ENCODE assay signal across 15 mouse cellular contexts in the genomic region with DNA sequence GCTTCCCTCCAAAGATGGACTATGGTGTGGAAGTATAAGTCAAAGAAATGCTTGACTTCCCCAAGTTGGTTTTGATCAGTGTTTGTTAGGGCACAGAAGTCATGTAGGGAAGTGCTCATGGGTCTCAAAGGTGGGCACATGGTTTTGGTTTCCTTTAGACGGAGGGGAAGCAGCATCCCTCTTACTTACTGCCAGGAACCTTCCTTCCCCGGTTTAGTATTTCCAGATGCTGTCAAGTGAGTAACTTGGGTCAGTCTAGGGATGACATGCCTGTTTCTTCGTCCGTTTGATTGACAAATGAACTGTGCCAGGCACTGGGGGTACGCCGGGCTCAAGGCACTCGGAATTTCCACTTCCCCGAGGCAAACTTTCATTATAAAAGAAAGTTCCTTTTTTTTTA.
"Had no signal": no experiment of that assay in that cellular context is flagged by ENCODE, and none has a peak within 500 bp of the region (broad histone marks: within the 10 kb centered on the region; RNA-seq: fewer than 3 reads in every experiment).

No protein-coding gene starts in this region.

- H3K27ac ChIP-seq: kidney, postnatal 0 days; liver, embryonic 13.5 days; lung, embryonic 15.5 days; midbrain, embryonic 10.5 days; neural tube, embryonic 15.5 days had no signal

- H3K9me3 ChIP-seq: liver, embryonic 13.5 days; lung, embryonic 15.5 days; midbrain, embryonic 10.5 days; neural tube, embryonic 15.5 days had no signal

- H3K4me3 ChIP-seq: liver, embryonic 13.5 days; lung, embryonic 15.5 days; midbrain, embryonic 10.5 days; myocyte; neural tube, embryonic 15.5 days had no signal

- DNase-seq: kidney, adult 2 months; kidney, postnatal 36 days; layer of hippocampus, adult 9-11 months; layer of hippocampus, postnatal 36 days; liver; liver, embryonic 13.5 days; liver, postnatal 0 days; midbrain, embryonic 14.5 days; right cerebral cortex, adult 18-20 months; right cerebral cortex, postnatal 25 days had no signal

- H3K27me3 ChIP-seq: liver, embryonic 13.5 days; lung, embryonic 15.5 days; neural tube, embryonic 15.5 days had no signal

- H3K4me1 ChIP-seq: liver, embryonic 13.5 days; lung, embryonic 15.5 days; midbrain, embryonic 10.5 days; neural tube, embryonic 15.5 days had no signal

- H3K36me3 ChIP-seq: liver, embryonic 13.5 days; lung, embryonic 15.5 days; midbrain, embryonic 10.5 days; neural tube, embryonic 15.5 days had no signal

- H3K9ac ChIP-seq: liver, embryonic 13.5 days; liver, postnatal 0 days; lung, embryonic 15.5 days; neural tube, embryonic 15.5 days had no signal

- ATAC-seq: liver, postnatal 0 days had no signal

- H3K4me2 ChIP-seq: liver, embryonic 13.5 days; lung, embryonic 15.5 days; neural tube, embryonic 15.5 days had no signal
